Mouse (Mus musculus) kidney, embryonic 14.5 days (tissue): ENCODE measurements around the gene Tbc1d2. TPM values are rescaled to one million over a fixed set of nuclear protein-coding genes. Genes with fewer than 3 reads are reported as not detected.
"Not testable (repeated sequence)": the region's sequence is repeated elsewhere in the genome, so short reads cannot be mapped to it uniquely, and the experiment has no call there.

Source experiments
- ATAC-seq: fragments of 200-750 bp; cut with Nextera tagmentation; 2 replicates; pipeline ENCODE4 v1.8.0; 2017; ENCODE audit warnings: moderate number of reproducible peaks, mild to moderate bottlenecking, moderate TSS enrichment, moderate library complexity; ENCODE audit not compliant: low FRiP score, low TSS enrichment
- H3K27ac ChIP-seq: fragments of 300-500 bp; sonication (generic); 2 replicates; pipeline ENCODE4 v1.5.1; 2014; ENCODE audit warnings: low read depth, mild to moderate bottlenecking, low read length, moderate library complexity, mixed read lengths
- H3K27me3 ChIP-seq: fragments of 300-500 bp; sonication (generic); 2 replicates; pipeline ENCODE4 v1.6.1; 2014; ENCODE audit warnings: mild to moderate bottlenecking, low read length; ENCODE audit not compliant: control insufficient read depth, insufficient read depth
- H3K36me3 ChIP-seq: fragments of 300-500 bp; sonication (generic); 2 replicates; pipeline ENCODE4 v1.6.1; 2014; ENCODE audit warnings: low read length, mixed read lengths; ENCODE audit not compliant: control insufficient read depth, insufficient read depth
- H3K4me1 ChIP-seq: fragments of 300-500 bp; sonication (generic); 2 replicates; pipeline ENCODE4 v1.6.1; 2014; ENCODE audit warnings: low read length, mixed read lengths; ENCODE audit not compliant: control insufficient read depth, insufficient read depth
- H3K4me2 ChIP-seq: fragments of 300-500 bp; sonication (generic); replicated peaks from 2 replicates; pipeline ENCODE4 v1.6.1; 2014; ENCODE audit warnings: low read depth, mild to moderate bottlenecking, low read length
- H3K4me3 ChIP-seq: fragments of 300-500 bp; sonication (generic); 2 replicates; pipeline ENCODE4 v1.5.1; 2014; ENCODE audit warnings: mild to moderate bottlenecking, low read length
- H3K9ac ChIP-seq: fragments of 300-500 bp; sonication (generic); 2 replicates; pipeline ENCODE4 v1.6.1; 2014; ENCODE audit warnings: low read depth, mild to moderate bottlenecking, low read length, moderate library complexity
- H3K9me3 ChIP-seq: fragments of 300-500 bp; sonication (generic); 2 replicates; pipeline ENCODE4 v1.6.1; 2016; ENCODE audit warnings: low read length; ENCODE audit not compliant: control insufficient read depth
- WGBS: fragments of 180-500 bp; shearing (Covaris S2); extraction: QIAGEN DNeasy Blood & Tissue Kit; methylation state at CpG from one replicate; pipeline ENCODE4 v1.1.7; 2014; 5-methylcytosine and 5-hydroxymethylcytosine counted together
- polyA plus RNA-seq: library from polyadenylated mRNA; unstranded; fragments of >200 nt; fragmentation: Nextera tagmentation; extraction: Ambion mirVana; gene quantifications from 2 replicates; pipeline ENCODE4 v1.2.1, GENCODE M21; 2014

The Tbc1d2 gene
- polyA plus RNA-seq, 1 experiment from 2014 or later = 2.6 TPM

DNA sequence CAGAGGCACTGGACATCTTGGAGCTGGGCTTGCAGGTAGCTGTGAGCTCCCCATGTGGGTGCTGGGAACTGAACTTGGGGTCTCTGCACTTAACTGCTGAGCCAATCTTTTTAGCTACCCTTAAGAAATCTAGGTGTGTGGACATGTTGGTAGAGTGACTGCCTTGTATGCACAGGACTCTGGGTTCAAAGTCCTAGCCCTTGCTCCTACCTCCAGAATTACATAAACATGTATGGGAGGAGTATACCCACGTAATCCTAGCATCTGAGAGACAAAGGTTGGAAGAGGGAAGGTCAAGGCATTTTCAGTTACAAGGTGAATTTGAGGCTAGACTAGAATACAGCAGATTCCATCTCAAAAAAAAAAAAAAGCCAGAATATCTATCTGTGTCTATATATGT lies 5.3 kb upstream of the Tbc1d2 start:
- H3K36me3 ChIP-seq = no peaks in the 10 kb centered on the region
- H3K4me3 ChIP-seq = no peak overlapping the region
- 68% methylated on average over 1 of the region's 1 CpGs for WGBS
- H3K4me1 ChIP-seq = no peaks in the 10 kb centered on the region
- H3K9ac ChIP-seq = no peak overlapping the region
- ATAC-seq = no peak
- no peak overlapping the region for H3K27ac ChIP-seq
- peaks cover 5% of the 10 kb centered on the region for H3K27me3 ChIP-seq
- H3K9me3 ChIP-seq = no peaks in the 10 kb centered on the region
- no peak overlapping the region for H3K4me2 ChIP-seq

- H3K9me3 ChIP-seq = no peaks in the 10 kb centered on the region
- 52% methylated on average over 4 of the region's 4 CpGs for WGBS
- H3K4me1 ChIP-seq = no peaks in the 10 kb centered on the region
- no peak for ATAC-seq
- peaks cover 11% of the 10 kb centered on the region for H3K27me3 ChIP-seq
- peak overlapping the region; percentile 95 for H3K4me2 ChIP-seq
- no peak overlapping the region for H3K27ac ChIP-seq
- peak overlapping the region; percentile 76 for H3K4me3 ChIP-seq
- H3K9ac ChIP-seq = peak overlapping the region; percentile 78; the same call in 1 of the 2 replicates
- no peaks in the 10 kb centered on the region for H3K36me3 ChIP-seq
Measured at GRCm38 (mm10) chr4:46649161-46649560, 848 bp downstream of the Tbc1d2 start.

GRCm38 (mm10) chr4:46643676-46644112 lies 6.3 kb downstream of the Tbc1d2 start:
- H3K9ac ChIP-seq = no peak overlapping the region
- 82% methylated on average over 8 of the region's 8 CpGs for WGBS
- ATAC-seq = no peak
- H3K27ac ChIP-seq = peak overlapping the region; percentile 65
- no peak overlapping the region for H3K4me3 ChIP-seq
- peaks cover 4% of the 10 kb centered on the region; the same call in 1 of the 2 replicates for H3K27me3 ChIP-seq
- no peaks in the 10 kb centered on the region for H3K4me1 ChIP-seq
- H3K4me2 ChIP-seq = no peak overlapping the region
- no peaks in the 10 kb centered on the region for H3K9me3 ChIP-seq
- no peaks in the 10 kb centered on the region for H3K36me3 ChIP-seq

- no peak overlapping the region for H3K4me2 ChIP-seq
- H3K36me3 ChIP-seq = no peaks in the 10 kb centered on the region
- H3K27ac ChIP-seq = peak overlapping the region; percentile 67
- H3K27me3 ChIP-seq = no peaks in the 10 kb centered on the region
- no peak overlapping the region for H3K4me3 ChIP-seq
- no peaks in the 10 kb centered on the region for H3K9me3 ChIP-seq
- no peaks in the 10 kb centered on the region for H3K4me1 ChIP-seq
- WGBS = 63% methylated on average over 8 of the region's 8 CpGs
- H3K9ac ChIP-seq = no peak overlapping the region; the same call in 1 of the 2 replicates
- 0 out of 2 replicates have a peak, but pooled peaks have one; percentile 51 for ATAC-seq
Measured at GRCm38 (mm10) chr4:46642924-46643675, 6.9 kb downstream of the Tbc1d2 start.

DNA sequence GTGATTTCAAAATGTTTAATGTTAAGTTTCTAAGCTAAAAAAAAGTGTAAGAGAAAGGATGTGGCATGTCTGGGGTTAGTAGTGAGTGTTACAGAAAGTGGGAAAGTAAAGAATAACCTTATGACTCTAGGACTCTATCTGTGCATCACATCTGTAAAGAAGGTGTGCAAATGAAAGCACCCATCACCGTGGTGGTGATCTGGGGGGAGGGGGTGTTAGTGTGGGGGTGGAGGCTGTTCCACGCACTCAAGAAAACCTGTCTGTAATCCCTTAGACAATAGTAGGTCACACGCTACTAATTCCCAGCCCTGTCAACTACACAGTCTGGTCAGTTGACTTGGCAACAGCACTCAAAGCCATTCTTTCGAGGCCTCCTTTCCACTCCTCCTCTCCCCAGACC lies 8.7 kb downstream of the Tbc1d2 start:
- ATAC-seq = no peak
- no peak overlapping the region for H3K9ac ChIP-seq
- no peak overlapping the region for H3K4me2 ChIP-seq
- no peaks in the 10 kb centered on the region for H3K36me3 ChIP-seq
- no peak overlapping the region for H3K27ac ChIP-seq
- H3K4me3 ChIP-seq = no peak overlapping the region
- H3K27me3 ChIP-seq = no peaks in the 10 kb centered on the region
- H3K9me3 ChIP-seq = no peaks in the 10 kb centered on the region
- 71% methylated on average over 4 of the region's 4 CpGs for WGBS
- H3K4me1 ChIP-seq = no peaks in the 10 kb centered on the region

DNA sequence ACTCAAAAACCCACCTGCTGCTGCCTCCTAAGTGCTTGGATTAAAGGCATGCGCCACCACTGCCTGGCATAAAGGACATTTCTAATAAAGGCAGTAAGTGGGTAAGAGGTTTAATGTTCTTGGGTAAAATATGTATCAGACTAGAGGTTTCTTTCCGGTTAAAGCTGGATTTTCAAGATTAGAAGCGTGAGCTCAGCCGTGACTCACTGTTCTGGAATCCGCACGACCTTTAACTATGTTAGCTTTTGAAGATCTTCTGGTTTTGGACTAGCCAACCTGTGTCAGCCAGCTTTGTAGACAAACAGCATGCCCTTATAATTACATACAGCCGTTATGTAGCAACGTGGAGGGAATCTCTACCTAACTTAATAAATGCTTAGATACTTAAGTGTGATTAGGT lies 10.1 kb downstream of the Tbc1d2 start:
- H3K27me3 ChIP-seq = no peaks in the 10 kb centered on the region
- H3K4me1 ChIP-seq = no peaks in the 10 kb centered on the region
- H3K36me3 ChIP-seq = no peaks in the 10 kb centered on the region
- no peak overlapping the region for H3K9ac ChIP-seq
- H3K9me3 ChIP-seq = no peaks in the 10 kb centered on the region
- no peak overlapping the region for H3K4me2 ChIP-seq
- WGBS = 76% methylated on average over 8 of the region's 8 CpGs
- no peak overlapping the region for H3K4me3 ChIP-seq
- no peak overlapping the region for H3K27ac ChIP-seq
- ATAC-seq = no peak

DNA sequence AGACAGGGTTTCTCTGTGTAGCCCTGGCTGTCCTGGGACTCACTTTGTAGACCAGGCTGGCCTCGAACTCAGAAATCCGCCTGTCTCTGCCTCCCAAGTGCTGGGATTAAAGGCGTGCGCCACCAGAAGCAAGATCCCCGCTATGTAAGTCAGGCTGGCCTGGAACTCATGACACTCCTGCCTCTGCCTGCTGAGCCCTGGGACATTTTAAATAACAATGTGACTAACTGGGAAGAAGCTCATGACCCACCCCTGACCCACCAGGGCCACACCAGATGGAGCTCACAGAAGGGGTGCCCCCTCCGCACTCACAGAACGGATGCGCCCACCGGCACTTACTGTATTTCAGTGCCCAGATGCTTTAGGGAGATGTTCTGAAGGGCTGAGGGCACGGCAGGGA lies 12.8 kb downstream of the Tbc1d2 start:
- H3K27me3 ChIP-seq, ATAC-seq, H3K27ac ChIP-seq, H3K36me3 ChIP-seq, H3K9me3 ChIP-seq, H3K4me2 ChIP-seq, H3K4me3 ChIP-seq, H3K4me1 ChIP-seq, H3K9ac ChIP-seq: not testable (repeated sequence)
- WGBS = 91% methylated on average over 10 of the region's 10 CpGs

DNA sequence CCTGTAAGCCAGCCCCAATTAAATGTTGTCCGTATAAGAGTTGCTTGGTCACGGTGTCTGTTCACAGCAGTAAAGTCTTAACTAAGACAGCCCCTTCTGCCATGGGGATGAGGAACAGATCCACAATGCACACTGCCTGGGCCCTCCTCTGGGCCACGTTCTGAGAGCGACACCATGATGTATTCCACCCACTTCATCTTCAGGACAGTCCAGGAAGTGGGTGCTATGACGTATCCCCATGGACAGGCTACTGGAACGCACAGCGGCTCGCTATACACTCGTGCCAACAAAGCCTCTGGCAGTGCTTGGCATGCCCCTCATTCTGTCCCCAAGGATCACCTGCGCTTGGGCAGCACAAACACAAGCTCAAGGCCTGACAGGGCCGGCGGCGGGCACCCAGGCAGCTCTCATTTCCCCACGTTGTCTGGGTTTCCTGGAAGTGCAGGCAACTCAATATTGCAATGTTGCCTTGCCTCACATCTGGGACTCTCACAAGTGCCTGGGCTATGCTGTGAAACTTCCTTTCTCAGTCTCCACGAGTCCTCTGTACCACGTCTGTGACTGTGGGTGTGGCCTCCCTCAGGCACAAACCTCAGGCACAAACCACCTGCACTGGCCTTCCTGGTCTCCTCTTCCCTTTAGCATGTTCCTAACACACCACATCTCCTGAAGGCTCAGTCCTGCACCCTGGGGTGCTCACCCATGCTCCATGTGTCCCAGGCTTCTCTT lies 14.1 kb downstream of the Tbc1d2 start:
- Histone ChIP-seq H3K4me1 (no peaks in the 10 kb centered on the region), H3K27ac (no peak overlapping the region), H3K4me2 (no peak overlapping the region), H3K27me3 (no peaks in the 10 kb centered on the region), H3K4me3 (no peak overlapping the region), H3K36me3 (no peaks in the 10 kb centered on the region), H3K9ac (no peak overlapping the region), H3K9me3 (no peaks in the 10 kb centered on the region)
- ATAC-seq = no peak
- WGBS = 86% methylated on average over 16 of the region's 16 CpGs

GRCm38 (mm10) chr4:46634881-46635280 lies 15.1 kb downstream of the Tbc1d2 start:
- no peaks in the 10 kb centered on the region for H3K36me3 ChIP-seq
- H3K9me3 ChIP-seq = no peaks in the 10 kb centered on the region
- H3K4me3 ChIP-seq = no peak overlapping the region
- H3K27ac ChIP-seq = no peak overlapping the region
- ATAC-seq = no peak
- no peak overlapping the region for H3K9ac ChIP-seq
- H3K27me3 ChIP-seq = no peaks in the 10 kb centered on the region
- no peak overlapping the region for H3K4me2 ChIP-seq
- 53% methylated on average over 6 of the region's 6 CpGs for WGBS
- H3K4me1 ChIP-seq = no peaks in the 10 kb centered on the region
